Mouse (Mus musculus) hindbrain, postnatal 0 days (tissue): ENCODE data around the gene Mrgpra1. TPM values are rescaled to one million over a fixed set of nuclear protein-coding genes. Genes with fewer than 3 reads are reported as not detected.
"Not testable (repeated sequence)": the region's sequence is repeated elsewhere in the genome, so short reads cannot be mapped to it uniquely, and the experiment has no call there.

Experiments used
- ATAC-seq: fragments of 200-750 bp; cut with Nextera tagmentation; 2 replicates; pipeline ENCODE4 v1.8.0; 2017; ENCODE audit warnings: mild to moderate bottlenecking, moderate TSS enrichment, moderate library complexity
- DNase-seq: peaks from one replicate; pipeline ENCODE4 v3.0.0-alpha.2; 2015; ENCODE audit warnings: low spot score
- H3K27ac ChIP-seq: fragments of 300-500 bp; sonication (generic); 2 replicates; pipeline ENCODE4 v1.5.1; 2014; ENCODE audit warnings: mild to moderate bottlenecking
- H3K27me3 ChIP-seq: fragments of 300-500 bp; sonication (generic); 2 replicates; pipeline ENCODE4 v1.6.1; 2014; ENCODE audit warnings: low read length, mixed read lengths; ENCODE audit not compliant: insufficient read depth
- H3K36me3 ChIP-seq: fragments of 300-500 bp; sonication (generic); 2 replicates; pipeline ENCODE4 v1.6.1; 2014; ENCODE audit warnings: low read length, mixed read lengths; ENCODE audit not compliant: insufficient read depth
- H3K4me1 ChIP-seq: fragments of 300-500 bp; sonication (generic); 2 replicates; pipeline ENCODE4 v1.6.1; 2014; ENCODE audit warnings: antibody characterized with exemption, low read length, mixed read lengths; ENCODE audit not compliant: insufficient read depth
- H3K4me2 ChIP-seq: fragments of 300-500 bp; sonication (generic); 2 replicates; pipeline ENCODE4 v1.6.1; 2014; ENCODE audit warnings: low read depth, mild to moderate bottlenecking, low read length, moderate library complexity, mixed read lengths
- H3K4me3 ChIP-seq: fragments of 300-500 bp; sonication (generic); 2 replicates; pipeline ENCODE4 v1.5.1; 2014; ENCODE audit warnings: low read length
- H3K9ac ChIP-seq: fragments of 300-500 bp; sonication (generic); replicated peaks from 2 replicates; pipeline ENCODE4 v1.6.1; 2014; ENCODE audit warnings: mild to moderate bottlenecking, low read length, moderate library complexity, mixed read lengths
- H3K9me3 ChIP-seq: fragments of 300-500 bp; sonication (generic); 2 replicates; pipeline ENCODE4 v1.6.1; 2016; ENCODE audit warnings: low read length, mixed read lengths
- CTCF ChIP-seq: IDR thresholded peaks from 2 replicates; pipeline ENCODE4 v1.5.1; 2016; ENCODE audit warnings: antibody characterized with exemption, control low read depth, low read depth
- WGBS: fragments of 180-500 bp; shearing (Covaris S2); extraction: QIAGEN DNeasy Blood & Tissue Kit; methylation state at CpG from one replicate; pipeline ENCODE4 v1.1.7; 2014; 5-methylcytosine and 5-hydroxymethylcytosine counted together
- polyA plus RNA-seq: library from polyadenylated mRNA; unstranded; fragments of >200 nt; fragmentation: Nextera tagmentation; extraction: Ambion mirVana; gene quantifications from 2 replicates; pipeline ENCODE4 v1.2.1, GENCODE M21; 2015
- total RNA-seq: library from RNA; depleted of rRNA; stranded (reverse); fragments of >200 nt; gene quantifications from 2 replicates; pipeline ENCODE4 v1.2.3, GENCODE M21; 2014; rRNA removed

Mrgpra1 gene
- total and polyA plus RNA-seq, 2 experiments from 2014 or later, result not detected

GRCm38 (mm10) chr7:47312289-47312688 is 41.8 kb downstream of the Mrgpra1 start:
- H3K9ac ChIP-seq, result no peak overlapping the region
- H3K4me3 ChIP-seq, result no peak overlapping the region
- no peaks in the 10 kb centered on the region for H3K4me1 ChIP-seq
- DNase-seq, result no peak
- no peak for TF ChIP-seq CTCF
- no peak overlapping the region for H3K27ac ChIP-seq
- H3K36me3 ChIP-seq, result no peaks in the 10 kb centered on the region
- ATAC-seq, result no peak
- H3K4me2 ChIP-seq, result no peak overlapping the region
- no peaks in the 10 kb centered on the region for H3K27me3 ChIP-seq
- H3K9me3 ChIP-seq, result peaks cover 8% of the 10 kb centered on the region
- 28% methylated on average over 4 of the region's 4 CpGs for WGBS

- H3K9me3 ChIP-seq, result peaks cover 6% of the 10 kb centered on the region; the same call in 1 of the 2 replicates
- H3K4me2 ChIP-seq, result no peak overlapping the region
- H3K27me3 ChIP-seq, result no peaks in the 10 kb centered on the region
- 91% methylated on average over 10 of the region's 10 CpGs for WGBS
- H3K9ac ChIP-seq, result no peak overlapping the region
- H3K4me3 ChIP-seq, result no peak overlapping the region
- DNase-seq (no peak), ATAC-seq (no peak)
- no peak for TF ChIP-seq CTCF
- H3K27ac ChIP-seq, result no peak overlapping the region
- H3K4me1 ChIP-seq, result no peaks in the 10 kb centered on the region
- H3K36me3 ChIP-seq, result no peaks in the 10 kb centered on the region
Measured at GRCm38 (mm10) chr7:47309855-47310254, 44.2 kb downstream of the Mrgpra1 start.

GRCm38 (mm10) chr7:47304661-47305060 is 49.4 kb downstream of the Mrgpra1 start:
- H3K4me1 ChIP-seq, H3K27ac ChIP-seq, H3K4me2 ChIP-seq, ATAC-seq, H3K4me3 ChIP-seq, H3K27me3 ChIP-seq, H3K9me3 ChIP-seq, DNase-seq, H3K36me3 ChIP-seq, H3K9ac ChIP-seq: not testable (repeated sequence)
- 84% methylated on average over 5 of the region's 6 CpGs for WGBS

- not testable (repeated sequence) for H3K9me3 ChIP-seq, H3K27ac ChIP-seq, H3K27me3 ChIP-seq, ATAC-seq, H3K4me2 ChIP-seq, DNase-seq, H3K4me3 ChIP-seq, H3K9ac ChIP-seq, H3K4me1 ChIP-seq, H3K36me3 ChIP-seq
Measured at GRCm38 (mm10) chr7:47299612-47300011, 54.4 kb downstream of the Mrgpra1 start.

Other genes with a start within 250 kb of the Mrgpra1 start
- 98.3 and 107 TPM in 2 replicates for gene Ptpn5, start 220.6 kb downstream of the Mrgpra1 start, total RNA-seq
- gene Ptpn5, start 220.6 kb downstream of the Mrgpra1 start, polyA plus RNA-seq, result 129 and 138 TPM in 2 replicates
- not detected in 2 replicates for gene Mrgpra6, start 149.3 kb downstream of the Mrgpra1 start, total RNA-seq
- gene Mrgpra6, start 149.3 kb downstream of the Mrgpra1 start, polyA plus RNA-seq, result not detected in 2 replicates
- gene Mrgpra9, start 101.4 kb downstream of the Mrgpra1 start, total RNA-seq, result not detected in 2 replicates
- gene Mrgpra9, start 101.4 kb downstream of the Mrgpra1 start, polyA plus RNA-seq, result not detected in 2 replicates
- gene Mrgpra2a, start 97.9 kb upstream of the Mrgpra1 start, total RNA-seq, result not detected in 2 replicates
- not detected in 2 replicates for gene Mrgpra2a, start 97.9 kb upstream of the Mrgpra1 start, polyA plus RNA-seq
- not detected in 2 replicates for gene Mrgpra2b, start 174.6 kb upstream of the Mrgpra1 start, total RNA-seq
- gene Mrgpra2b, start 174.6 kb upstream of the Mrgpra1 start, polyA plus RNA-seq, result not detected in 2 replicates
- not detected in 2 replicates for gene Mrgpra3, start 247.1 kb upstream of the Mrgpra1 start, total RNA-seq
- gene Mrgpra3, start 247.1 kb upstream of the Mrgpra1 start, polyA plus RNA-seq, result not detected in 2 replicates